Mouse (Mus musculus) lung, adult 2 months (tissue): ENCODE results near the gene Mrc2.

ENCODE experiments used
- CTCF ChIP-seq: fragments of 200-500 bp; IDR thresholded peaks from 2 replicates; pipeline ENCODE4 v1.5.1; 2011; ENCODE audit warnings: mild to moderate bottlenecking, low read length, control low read depth; ENCODE audit not compliant: insufficient read depth
- POLR2A ChIP-seq: fragments of 200-500 bp; IDR thresholded peaks from 2 replicates; pipeline ENCODE4 v1.6.1; 2011; ENCODE audit warnings: low read depth, mild to moderate bottlenecking, control low read depth, low read length, borderline replicate concordance; ENCODE audit errors: extremely low read depth

DNA sequence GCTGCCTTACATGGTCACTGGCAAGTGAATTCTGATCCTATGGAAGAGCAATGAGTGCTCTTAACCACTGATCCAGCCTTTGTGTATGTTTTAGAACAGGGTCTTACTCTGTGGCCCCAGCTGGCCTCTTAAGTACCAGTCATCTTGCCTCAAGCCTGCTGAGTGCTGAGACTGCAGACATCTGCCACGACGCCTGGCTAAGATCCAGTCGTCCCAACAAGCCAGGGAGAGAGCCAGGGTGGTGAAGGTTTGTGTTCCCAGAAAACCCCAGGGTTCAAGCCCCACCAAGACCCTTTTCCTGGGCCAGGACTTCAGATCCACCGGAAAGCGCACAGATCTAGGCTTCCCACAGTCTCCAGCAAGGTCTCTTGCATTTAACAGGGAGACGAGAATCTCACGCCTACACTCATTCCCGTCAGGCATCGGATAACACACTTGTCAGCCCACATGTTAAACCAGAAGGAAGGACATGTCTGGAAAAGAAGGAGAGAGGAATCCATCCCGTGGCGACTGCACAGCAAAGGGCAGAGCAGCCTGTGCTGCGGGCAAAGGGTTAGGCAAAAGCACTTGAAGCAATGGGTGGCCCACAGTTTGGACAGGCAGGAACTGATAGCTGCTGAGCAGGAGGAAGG, 20.0 kb downstream of the Mrc2 start:
- no peak for TF ChIP-seq POLR2A
- no peak for TF ChIP-seq CTCF
